Mouse (Mus musculus) midbrain, postnatal 0 days (tissue): ENCODE measurements around the gene Vat1l. TPM values are rescaled to one million over a fixed set of nuclear protein-coding genes. Genes with fewer than 3 reads are reported as not detected.

Experiments
- ATAC-seq: fragments of 200-750 bp; cut with Nextera tagmentation; 2 replicates; pipeline ENCODE4 v1.8.0; 2017; ENCODE audit warnings: moderate number of reproducible peaks, mild to moderate bottlenecking, moderate TSS enrichment, moderate library complexity; ENCODE audit not compliant: low FRiP score
- DNase-seq: peaks from one replicate; pipeline ENCODE4 v3.0.0-alpha.2; 2015; ENCODE audit warnings: low spot score
- H3K27ac ChIP-seq: fragments of 300-500 bp; sonication (generic); 2 replicates; pipeline ENCODE4 v1.5.1; 2014; ENCODE audit warnings: low read depth, mild to moderate bottlenecking, low read length, mixed read lengths
- H3K27me3 ChIP-seq: fragments of 300-500 bp; sonication (generic); 2 replicates; pipeline ENCODE4 v1.6.1; 2014; ENCODE audit warnings: low read length, control low read depth, mixed read lengths; ENCODE audit not compliant: insufficient read depth
- H3K36me3 ChIP-seq: fragments of 300-500 bp; sonication (generic); 2 replicates; pipeline ENCODE4 v1.6.1; 2014; ENCODE audit warnings: low read length, control low read depth, mixed read lengths; ENCODE audit not compliant: insufficient read depth
- H3K4me1 ChIP-seq: fragments of 300-500 bp; sonication (generic); 2 replicates; pipeline ENCODE4 v1.6.1; 2014; ENCODE audit warnings: mild to moderate bottlenecking, control low read depth, antibody characterized with exemption, low read length, mixed read lengths; ENCODE audit not compliant: insufficient read depth
- H3K4me2 ChIP-seq: fragments of 300-500 bp; sonication (generic); 2 replicates; pipeline ENCODE4 v1.6.1; 2014; ENCODE audit warnings: low read depth, mild to moderate bottlenecking, low read length, mixed read lengths; ENCODE audit not compliant: poor library complexity, severe bottlenecking
- H3K4me3 ChIP-seq: fragments of 300-500 bp; sonication (generic); 2 replicates; pipeline ENCODE4 v1.5.1; 2014; ENCODE audit warnings: low read depth, mild to moderate bottlenecking, low read length, moderate library complexity
- H3K9ac ChIP-seq: fragments of 300-500 bp; sonication (generic); replicated peaks from 2 replicates; pipeline ENCODE4 v1.6.1; 2014; ENCODE audit warnings: mild to moderate bottlenecking, low read length, moderate library complexity, mixed read lengths; ENCODE audit not compliant: poor library complexity, severe bottlenecking
- H3K9me3 ChIP-seq: fragments of 300-500 bp; sonication (generic); 2 replicates; pipeline ENCODE4 v1.6.1; 2016; ENCODE audit warnings: low read length, control low read depth
- CTCF ChIP-seq: IDR thresholded peaks from 2 replicates; pipeline ENCODE4 v1.5.1; 2016; ENCODE audit warnings: antibody characterized with exemption, mild to moderate bottlenecking
- WGBS: fragments of 180-500 bp; shearing (Covaris S2); extraction: QIAGEN DNeasy Blood & Tissue Kit; methylation state at CpG from one replicate; pipeline ENCODE4 v1.1.7; 2014; 5-methylcytosine and 5-hydroxymethylcytosine counted together
- polyA plus RNA-seq: library from polyadenylated mRNA; unstranded; fragments of >200 nt; fragmentation: Nextera tagmentation; extraction: Ambion mirVana; gene quantifications from 2 replicates; pipeline ENCODE4 v1.2.1, GENCODE M21; 2015
- total RNA-seq: library from RNA; depleted of rRNA; stranded (reverse); fragments of >200 nt; gene quantifications from 2 replicates; pipeline ENCODE4 v1.2.3, GENCODE M21; 2014; rRNA removed

The Vat1l gene
- 188 and 196 TPM in 2 replicates for total RNA-seq
- 60.9 and 61.7 TPM in 2 replicates for polyA plus RNA-seq

- H3K4me2 ChIP-seq: peak within 1 kb of the TSS; percentile 78
- no peaks in the 10 kb centered on the region for H3K36me3 ChIP-seq
- under 1% methylated on average over 39 of the region's 39 CpGs for WGBS
- 0 out of 2 replicates have a peak, but pooled peaks cover 7% of the 10 kb centered on the region for H3K4me1 ChIP-seq
- peak within 1 kb of the TSS; percentile 69 for H3K27ac ChIP-seq
- H3K9ac ChIP-seq: peak within 1 kb of the TSS; percentile 79
- H3K27me3 ChIP-seq: 0 out of 2 replicates have a peak, but pooled peaks cover 3% of the 10 kb centered on the region
- H3K9me3 ChIP-seq: no peaks in the 10 kb centered on the region
- H3K4me3 ChIP-seq: peak within 1 kb of the TSS; percentile 73
- DNase-seq (peak; percentile 76), ATAC-seq (peak; percentile 80; the same call in 1 of the 2 replicates)
- no peak for TF ChIP-seq CTCF
Observed at GRCm38 (mm10) chr8:114205221-114205901, at the start of gene Vat1l. Gene Vat1l, plus strand, starts transcription at chr8:114205612.

GRCm38 (mm10) chr8:114158586-114158985, 46.8 kb upstream of the Vat1l start:
- no peak overlapping the region for H3K27ac ChIP-seq
- no peak overlapping the region for H3K4me3 ChIP-seq
- no peaks in the 10 kb centered on the region for H3K9me3 ChIP-seq
- no peaks in the 10 kb centered on the region for H3K4me1 ChIP-seq
- no peak overlapping the region for H3K4me2 ChIP-seq
- TF ChIP-seq CTCF: no peak
- no peaks in the 10 kb centered on the region for H3K36me3 ChIP-seq
- H3K27me3 ChIP-seq: no peaks in the 10 kb centered on the region
- no peak overlapping the region for H3K9ac ChIP-seq
- WGBS: 62% methylated on average over 2 of the region's 2 CpGs
- ATAC-seq (no peak), DNase-seq (no peak)

- Histone ChIP-seq H3K9ac (no peak overlapping the region), H3K4me3 (no peak overlapping the region), H3K9me3 (no peaks in the 10 kb centered on the region), H3K27ac (no peak overlapping the region), H3K4me1 (no peaks in the 10 kb centered on the region), H3K36me3 (no peaks in the 10 kb centered on the region), H3K4me2 (no peak overlapping the region), H3K27me3 (no peaks in the 10 kb centered on the region)
- ATAC-seq: no peak
- WGBS: 87% methylated on average over 3 of the region's 3 CpGs
- no peak for TF ChIP-seq CTCF
- no peak for DNase-seq
Observed at GRCm38 (mm10) chr8:114159666-114160065, 45.7 kb upstream of the Vat1l start.

- Histone ChIP-seq H3K4me1 (no peaks in the 10 kb centered on the region), H3K27me3 (no peaks in the 10 kb centered on the region), H3K9ac (no peak overlapping the region), H3K36me3 (no peaks in the 10 kb centered on the region), H3K4me3 (no peak overlapping the region), H3K4me2 (no peak overlapping the region), H3K27ac (no peak overlapping the region), H3K9me3 (no peaks in the 10 kb centered on the region)
- 92% methylated on average over 3 of the region's 3 CpGs for WGBS
- no peak for ATAC-seq
- DNase-seq: peak; percentile 55
- TF ChIP-seq CTCF: no peak
Observed at GRCm38 (mm10) chr8:114163871-114164270, 41.5 kb upstream of the Vat1l start.

GRCm38 (mm10) chr8:114164444-114165096, 40.8 kb upstream of the Vat1l start:
- DNase-seq (peak; percentile 25), ATAC-seq (no peak)
- H3K36me3 ChIP-seq: no peaks in the 10 kb centered on the region
- H3K4me3 ChIP-seq: no peak overlapping the region
- H3K27me3 ChIP-seq: no peaks in the 10 kb centered on the region
- WGBS: 78% methylated on average over 6 of the region's 6 CpGs
- H3K9ac ChIP-seq: no peak overlapping the region
- H3K4me1 ChIP-seq: no peaks in the 10 kb centered on the region
- TF ChIP-seq CTCF: no peak
- H3K9me3 ChIP-seq: no peaks in the 10 kb centered on the region
- no peak overlapping the region for H3K4me2 ChIP-seq
- no peak overlapping the region for H3K27ac ChIP-seq

- no peak overlapping the region for H3K4me2 ChIP-seq
- ATAC-seq (no peak), DNase-seq (no peak)
- no peak overlapping the region for H3K9ac ChIP-seq
- H3K27ac ChIP-seq: no peak overlapping the region
- H3K36me3 ChIP-seq: no peaks in the 10 kb centered on the region
- no peak overlapping the region for H3K4me3 ChIP-seq
- WGBS: 15% methylated on average over 2 of the region's 2 CpGs
- H3K4me1 ChIP-seq: no peaks in the 10 kb centered on the region
- TF ChIP-seq CTCF: no peak
- H3K9me3 ChIP-seq: no peaks in the 10 kb centered on the region
- H3K27me3 ChIP-seq: no peaks in the 10 kb centered on the region
Observed at GRCm38 (mm10) chr8:114165741-114166140, 39.7 kb upstream of the Vat1l start.
